In genomic region chr8:88252791-88253190, GRCm38 (mm10) we compare ENCODE assay signal across 10 mouse cellular contexts. TPM values are rescaled to one million over a fixed set of nuclear protein-coding genes. Genes with fewer than 3 reads are reported as not detected.
A peak's percentile ranks its signal among the peaks of the same experiment; 100 is the strongest.
DNase-seq lines count a peak whose midpoint lies in the region; ATAC-seq and TF ChIP-seq lines count a peak whose summit lies in the region.
"Had no signal": no experiment of that assay in that cellular context is flagged by ENCODE, and none has a peak within 500 bp of the region (broad histone marks: within the 10 kb centered on the region; RNA-seq: fewer than 3 reads in every experiment).

No protein-coding gene starts in this region.

- H3K27ac ChIP-seq in limb, embryonic 10.5 days = no peak overlapping the region
- H3K27ac ChIP-seq in thymus, adult 2 months (ENCODE audit: control insufficient read depth, insufficient read depth, low read length) = no peak overlapping the region
- H3K27ac ChIP-seq: lung, embryonic 15.5 days had no signal

- peak; percentile 71 for TF ChIP-seq CTCF in Patski (IDR thresholded peaks at IDR 0.05)
- TF ChIP-seq CTCF in thymus, adult 2 months (IDR thresholded peaks at IDR 0.05; ENCODE audit: borderline replicate concordance, control insufficient read depth, extremely low read depth, insufficient read depth, low read length, poor library complexity) = no peak

- no peak for ATAC-seq in Patski

- CTCF ChIA-PET in Patski (lab: Charles Lee) = interaction anchor here (1.0 to 4.8 kb wide), 6 partner anchors 12 to 134 kb away, joined by 3 to 31 read pairs (median 3); no protein-coding TSS in a partner anchor

- WGBS in limb, embryonic 10.5 days = 79% methylated on average over 3 of the region's 3 CpGs
- WGBS in thymus, adult 2 months = 82% methylated on average over 3 of the region's 3 CpGs

- no peaks in the 10 kb centered on the region for H3K9me3 ChIP-seq in limb, embryonic 10.5 days (replicated peaks)
- H3K9me3 ChIP-seq: lung, embryonic 15.5 days had no signal

- 0 out of 2 replicates have a peak, but pooled peaks cover under 1% of the 10 kb centered on the region for H3K4me1 ChIP-seq in limb, embryonic 10.5 days
- H3K4me1 ChIP-seq in thymus, adult 2 months (replicated peaks; ENCODE audit: control insufficient read depth, insufficient read depth, low read length) = no peaks in the 10 kb centered on the region
- H3K4me1 ChIP-seq: lung, embryonic 15.5 days had no signal

- DNase-seq in adrenal gland, postnatal 14 days = peak; percentile 74
- no peak for DNase-seq in adrenal gland, adult 18-20 months (ENCODE audit: low spot score in 2 of 2)
- peak; percentile 36 for DNase-seq in layer of hippocampus, adult 11-12 months (ENCODE audit: low spot score)
- DNase-seq in layer of hippocampus, postnatal 36 days = no peak
- DNase-seq in Patski (ENCODE audit: low read depth, low spot score) = no peak
- peak; percentile 51 for DNase-seq in limb, embryonic 10.5 days (ENCODE audit: low spot score)
- peak; percentile 66 for DNase-seq in thymus, adult 2 months
- no peak for DNase-seq in right cerebral cortex, adult 2 months (ENCODE audit: low spot score in 2 of 2)

- peaks cover 86% of the 10 kb centered on the region for H3K36me3 ChIP-seq in limb, embryonic 10.5 days
- peaks cover 43% of the 10 kb centered on the region for H3K36me3 ChIP-seq in thymus, adult 2 months (ENCODE audit: control insufficient read depth, insufficient read depth, low read length)

- no peak for TF ChIP-seq POLR2A in thymus, adult 2 months (IDR thresholded peaks at IDR 0.05; ENCODE audit: control insufficient read depth, extremely low read depth, insufficient read depth, low read length, poor library complexity)

- in situ Hi-C loops in Patski (cut with MboI; ENCODE audit: low pct_unique_long_range_greater_than_20kb) = loop anchor here (25.0 kb wide), 1 partner anchor 460 kb away; no protein-coding TSS in a partner anchor

- H3K4me3 ChIP-seq in limb, embryonic 10.5 days = no peak overlapping the region
- no peak overlapping the region for H3K4me3 ChIP-seq in thymus, adult 2 months (ENCODE audit: control insufficient read depth, insufficient read depth, low read length)
- H3K4me3 ChIP-seq: erythroblast, embryonic 14.5 days; lung, embryonic 15.5 days had no signal

- H3K27me3 ChIP-seq in Patski = no peaks in the 10 kb centered on the region
- H3K27me3 ChIP-seq in limb, embryonic 10.5 days (ENCODE audit: low read depth, poor library complexity, severe bottlenecking) = no peaks in the 10 kb centered on the region
- H3K27me3 ChIP-seq in thymus, adult 2 months (ENCODE audit: control insufficient read depth, insufficient read depth, low read length) = no peaks in the 10 kb centered on the region
- H3K27me3 ChIP-seq: lung, embryonic 15.5 days had no signal

- POLR2A ChIA-PET in Patski (lab: Charles Lee) = interaction anchor here (1.1 kb wide), 1 partner anchor 54 kb away, joined by 3 read pairs; the partner anchor contains the start of gene Tent4b

RNA-seq across cellular contexts. Expression of gene Adcy7, which starts 19.4 kb away (rescaled TPM):
- total RNA-seq in adrenal gland, postnatal 14 days (2021) = 5.6 and 12.8 TPM in 2 replicates
- 10 to 100 TPM in 1 of 2 experiments, 1 to 10 TPM in 1; 5.7 to 11.4 TPM for total RNA-seq in adrenal gland, adult 18-20 months (2021)
- 1 to 10 TPM; 1.9 to 3.0 TPM for total RNA-seq in layer of hippocampus, postnatal 36 days (2021)
- polyA plus RNA-seq in Patski (2021) = 0.60 TPM
- polyA plus RNA-seq in limb, embryonic 10.5 days (2016; fragmentation: Nextera tagmentation; extraction: Ambion mirVana) = 2.2 and 3.1 TPM in 2 replicates
- polyA plus RNA-seq in thymus, adult 2 months (2012; rRNA removed) = 61.7 and 63.7 TPM in 2 replicates

RNA-seq across cellular contexts. Expression of gene Tent4b, which starts 53.8 kb away (rescaled TPM):
- 32.0 and 32.5 TPM in 2 replicates for total RNA-seq in adrenal gland, postnatal 14 days (2021)
- total RNA-seq in adrenal gland, adult 18-20 months (2021) = 10 to 100 TPM; 30.2 to 31.4 TPM
- 10 to 100 TPM; 38.4 to 40.2 TPM for total RNA-seq in layer of hippocampus, postnatal 36 days (2021)
- 25.1 TPM for polyA plus RNA-seq in Patski (2021)
- 9.9 and 10.0 TPM in 2 replicates for polyA plus RNA-seq in limb, embryonic 10.5 days (2016; fragmentation: Nextera tagmentation; extraction: Ambion mirVana)
- polyA plus RNA-seq in thymus, adult 2 months (2012; rRNA removed) = 33.6 and 34.1 TPM in 2 replicates

Comparison
In these comparisons a context has a peak if more than half of its experiments do, and no peak if none do; other contexts are left out.
1. DNase-seq: peak in adrenal gland, postnatal 14 days (single experiment), layer of hippocampus, adult 11-12 months (single experiment), limb, embryonic 10.5 days (single experiment) and thymus, adult 2 months (single experiment); none in adrenal gland, adult 18-20 months (0 of 2), layer of hippocampus, postnatal 36 days (0 of 2), Patski (single experiment) and right cerebral cortex, adult 2 months (0 of 2).